Mouse (Mus musculus): ENCODE measurements around the gene Smc3. TPM values are rescaled to one million over a fixed set of nuclear protein-coding genes. Genes with fewer than 3 reads are reported as not detected.
A peak's percentile ranks its signal among the peaks of the same experiment; 100 is the strongest.
"Not testable (repeated sequence)": the region's sequence is repeated elsewhere in the genome, so short reads cannot be mapped to it uniquely, and the experiment has no call there.

Gene Smc3
- polyA plus RNA-seq, 1 experiment from 2014 or later: 83.4 TPM

DNA sequence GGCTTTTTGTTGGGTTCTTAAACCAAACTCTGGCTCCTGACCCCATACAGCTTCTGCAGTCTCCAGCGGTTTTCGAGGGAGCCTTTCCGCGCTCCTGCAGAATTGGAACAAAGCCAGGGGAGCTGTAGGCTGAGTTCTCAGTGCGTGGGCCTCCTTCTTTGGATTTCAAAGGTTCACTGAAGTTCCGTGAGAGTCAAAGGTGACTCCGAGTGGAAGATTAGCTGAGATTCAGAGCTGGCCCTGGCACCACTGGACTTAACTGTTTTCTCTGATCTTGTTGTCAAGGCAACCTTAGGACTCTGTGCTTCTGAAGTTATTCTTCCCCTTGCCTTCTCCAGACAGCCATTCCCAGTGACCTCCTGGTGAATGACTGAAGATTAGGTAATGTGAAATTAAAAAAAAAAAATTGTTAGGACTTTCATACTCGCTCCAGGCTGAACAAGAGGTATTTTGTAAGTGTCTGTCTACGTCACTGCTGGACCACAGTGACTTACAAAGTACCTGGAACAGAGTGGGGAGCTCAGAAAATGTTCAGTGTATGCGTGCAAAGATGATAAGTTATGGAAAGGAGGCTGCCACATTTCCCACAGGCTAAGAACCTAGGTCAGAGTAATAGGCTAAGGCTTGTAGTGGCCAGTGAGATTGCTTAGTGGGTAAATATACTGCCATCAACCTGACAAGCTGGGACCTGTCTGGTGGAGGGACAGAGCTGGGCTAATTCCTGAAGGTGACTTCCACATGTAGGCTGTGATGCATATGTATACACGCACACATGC lies 23.0 kb upstream of the Smc3 start:
- no peak overlapping the region for H3K4me3 ChIP-seq (replicated peaks)
- no peak overlapping the region for H3K27ac ChIP-seq
- H3K27me3 ChIP-seq: no peaks in the 10 kb centered on the region
- no peaks in the 10 kb centered on the region for H3K4me1 ChIP-seq (replicated peaks)
- no peaks in the 10 kb centered on the region for H3K9me3 ChIP-seq
- no peak for ATAC-seq (ENCODE audit: insufficient number of reproducible peaks, insufficient read depth, low FRiP score, low TSS enrichment, low read depth)
- no peak overlapping the region for H3K9ac ChIP-seq (replicated peaks)
- no peaks in the 10 kb centered on the region for H3K36me3 ChIP-seq
- 58% methylated on average over 11 of the region's 11 CpGs for WGBS
- no peak overlapping the region for H3K4me2 ChIP-seq

DNA sequence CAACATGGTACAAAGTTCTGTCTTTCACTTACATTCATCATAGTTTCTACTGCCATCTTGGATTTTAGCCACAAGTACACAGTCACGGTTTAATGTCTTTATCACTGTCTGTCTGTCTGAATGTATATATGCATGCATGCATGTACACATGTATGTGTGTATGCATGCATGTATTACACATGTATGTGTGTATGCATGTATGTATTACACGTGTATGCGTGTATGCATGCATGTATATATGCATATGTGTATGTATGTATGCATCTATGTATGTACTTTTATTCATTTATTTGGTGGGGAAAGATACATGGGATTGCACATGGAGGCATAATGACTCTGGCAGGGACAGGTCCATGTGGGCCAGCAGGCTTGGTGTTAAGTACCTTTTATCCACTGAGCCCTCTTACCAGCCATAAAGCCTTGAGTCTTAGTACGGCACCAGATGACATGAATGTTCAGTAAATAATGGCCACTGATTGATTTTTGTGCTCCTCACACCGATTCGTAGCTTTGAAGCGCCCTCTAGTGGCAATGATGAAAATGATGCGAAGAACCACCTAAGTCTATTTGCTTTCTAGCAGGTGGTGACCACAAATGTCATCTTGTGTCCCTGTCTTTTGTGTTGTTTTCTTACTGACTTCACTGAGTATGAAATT lies 21.5 kb upstream of the Smc3 start:
- ATAC-seq (ENCODE audit: insufficient number of reproducible peaks, insufficient read depth, low FRiP score, low TSS enrichment, low read depth): no peak
- 14% methylated on average over 8 of the region's 8 CpGs for WGBS
- H3K4me2 ChIP-seq: no peak overlapping the region

DNA sequence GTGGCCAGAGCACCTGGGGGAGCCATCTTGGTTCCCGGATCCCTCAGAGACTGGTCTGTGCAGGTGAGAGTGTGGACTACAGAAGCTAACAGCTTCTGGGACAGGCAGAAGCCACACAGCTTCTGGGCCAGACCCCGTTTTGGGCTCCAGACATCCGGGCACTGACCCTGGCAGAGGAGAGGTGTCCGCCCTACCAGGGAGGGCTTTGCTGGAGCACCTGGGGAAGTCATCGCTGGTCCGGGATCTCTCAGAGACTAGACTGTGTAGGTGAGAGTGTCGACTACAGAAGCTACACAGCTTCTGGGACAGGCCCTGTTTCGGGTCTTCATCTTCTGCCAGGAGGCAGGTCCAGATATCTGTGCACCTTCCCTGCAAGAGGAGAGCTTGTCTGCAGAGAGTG lies 19.9 kb upstream of the Smc3 start:
- not testable (repeated sequence) for H3K9ac ChIP-seq (replicated peaks); H3K4me3 ChIP-seq (replicated peaks); H3K36me3 ChIP-seq; H3K27me3 ChIP-seq; H3K4me2 ChIP-seq; H3K4me1 ChIP-seq (replicated peaks); ATAC-seq (ENCODE audit: insufficient number of reproducible peaks, insufficient read depth, low FRiP score, low TSS enrichment, low read depth); H3K27ac ChIP-seq
- 90% methylated on average over 8 of the region's 8 CpGs for WGBS
- H3K9me3 ChIP-seq: peaks cover 17% of the 10 kb centered on the region

More for the DNA sequence above, 21.5 kb upstream of the Smc3 start:
- no peak overlapping the region for H3K9ac ChIP-seq (replicated peaks)
- no peak overlapping the region for H3K27ac ChIP-seq
- H3K36me3 ChIP-seq: no peaks in the 10 kb centered on the region
- H3K9me3 ChIP-seq: peaks cover 2% of the 10 kb centered on the region; the same call in 1 of the 2 replicates
- H3K4me3 ChIP-seq (replicated peaks): no peak overlapping the region
- no peaks in the 10 kb centered on the region for H3K27me3 ChIP-seq
- no peaks in the 10 kb centered on the region for H3K4me1 ChIP-seq (replicated peaks)

DNA sequence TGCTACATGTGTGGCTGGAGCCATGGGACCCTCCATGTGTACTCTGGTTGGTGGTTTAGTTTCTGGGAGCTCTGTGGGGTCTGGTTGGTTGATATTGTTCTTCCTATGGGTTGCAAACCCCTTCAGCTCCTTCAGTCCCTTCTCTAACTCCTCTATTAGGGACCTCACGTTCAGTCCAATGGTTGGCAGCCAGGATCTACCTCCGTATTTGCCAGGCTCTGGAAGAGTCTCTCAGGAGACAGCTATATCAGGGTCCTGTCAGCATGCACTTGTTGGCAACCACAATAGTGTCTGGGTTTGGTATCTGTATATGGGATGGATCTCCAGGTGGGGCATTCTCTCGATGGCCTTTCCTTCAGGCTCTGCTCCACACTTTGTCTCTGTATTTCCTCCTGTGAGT lies 12.5 kb upstream of the Smc3 start:
- H3K27ac ChIP-seq; H3K4me1 ChIP-seq (replicated peaks); H3K4me2 ChIP-seq; H3K4me3 ChIP-seq (replicated peaks); ATAC-seq (ENCODE audit: insufficient number of reproducible peaks, insufficient read depth, low FRiP score, low TSS enrichment, low read depth); H3K36me3 ChIP-seq; H3K9ac ChIP-seq (replicated peaks); H3K27me3 ChIP-seq: not testable (repeated sequence)
- peaks cover 27% of the 10 kb centered on the region for H3K9me3 ChIP-seq
- WGBS: 93% methylated on average over 3 of the region's 3 CpGs

DNA sequence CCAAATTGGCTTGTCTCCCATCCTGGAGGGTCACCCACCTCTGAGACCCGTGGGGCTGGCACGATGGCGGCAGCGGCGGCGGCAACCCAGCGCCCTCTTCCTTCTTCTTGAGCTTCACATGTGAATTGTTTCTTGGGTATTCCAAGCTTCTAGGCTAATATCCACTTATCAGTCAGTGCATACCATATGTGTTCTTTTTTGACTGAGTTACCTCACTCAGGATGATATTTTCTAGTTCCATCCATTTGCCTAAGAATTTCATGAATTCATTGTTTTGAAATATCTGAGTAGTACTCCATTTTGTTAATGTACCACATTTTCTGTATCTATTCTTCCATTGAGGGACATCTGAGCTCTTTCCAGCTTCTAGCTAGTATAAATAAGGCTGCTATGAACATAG lies 11.2 kb upstream of the Smc3 start, which contains the start of gene Nutf2-ps1:
Gene Nutf2-ps1 (minus strand): TSS at position 101 of the 400 bp plus-strand sequence.
- not testable (repeated sequence) for H3K4me3 ChIP-seq (replicated peaks); H3K36me3 ChIP-seq; H3K4me1 ChIP-seq (replicated peaks); H3K9ac ChIP-seq (replicated peaks); ATAC-seq (ENCODE audit: insufficient number of reproducible peaks, insufficient read depth, low FRiP score, low TSS enrichment, low read depth); H3K4me2 ChIP-seq; H3K27me3 ChIP-seq; H3K27ac ChIP-seq
- peaks cover 23% of the 10 kb centered on the region for H3K9me3 ChIP-seq
- WGBS: 95% methylated on average over 7 of the region's 7 CpGs

DNA sequence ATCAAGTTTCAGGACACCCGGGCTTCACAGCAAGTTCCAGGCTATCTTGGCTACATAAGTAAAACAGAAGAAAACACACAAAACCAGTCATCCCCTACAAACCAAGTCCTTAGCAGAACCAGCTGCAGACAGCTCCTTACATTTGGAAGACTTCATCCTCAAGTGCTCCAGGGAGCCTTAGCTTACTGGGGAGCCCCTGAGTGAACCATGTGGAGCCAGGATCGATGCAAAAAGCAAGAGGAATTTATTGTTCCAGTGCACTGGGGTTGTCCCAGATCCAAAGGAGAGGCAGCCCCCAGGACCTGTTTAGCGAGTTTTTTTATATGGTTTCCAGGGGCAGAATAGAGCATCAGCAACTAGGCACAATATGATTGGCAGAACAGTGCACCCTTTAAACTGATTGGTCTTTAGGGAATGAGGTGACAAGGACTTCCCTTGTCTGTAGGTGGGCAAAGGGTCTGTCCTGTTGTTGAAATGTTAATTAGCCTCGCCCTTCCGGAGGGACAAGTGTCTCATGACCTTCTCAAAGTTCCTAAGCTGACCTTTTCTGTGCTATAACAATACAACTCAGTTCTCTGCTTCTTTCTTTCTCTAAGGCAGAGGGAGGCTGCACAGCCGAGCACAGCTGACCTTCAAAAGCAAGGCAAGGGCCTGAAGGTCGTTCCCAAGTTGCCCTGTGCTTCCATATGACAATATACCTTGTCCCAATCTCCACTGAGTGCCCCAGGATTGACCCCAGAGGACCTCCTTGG lies 3.3 kb upstream of the Smc3 start:
- Histone ChIP-seq H3K9ac (replicated peaks) (no peak overlapping the region), H3K36me3 (peaks cover under 1% of the 10 kb centered on the region; the same call in 1 of the 2 replicates), H3K4me1 (replicated peaks) (peaks cover 7% of the 10 kb centered on the region), H3K4me3 (replicated peaks) (no peak overlapping the region), H3K9me3 (no peaks in the 10 kb centered on the region), H3K4me2 (no peak overlapping the region), H3K27me3 (no peaks in the 10 kb centered on the region), H3K27ac (no peak overlapping the region)
- no peak for ATAC-seq (ENCODE audit: insufficient number of reproducible peaks, insufficient read depth, low FRiP score, low TSS enrichment, low read depth)
- WGBS: 71% methylated on average over 7 of the region's 7 CpGs

DNA sequence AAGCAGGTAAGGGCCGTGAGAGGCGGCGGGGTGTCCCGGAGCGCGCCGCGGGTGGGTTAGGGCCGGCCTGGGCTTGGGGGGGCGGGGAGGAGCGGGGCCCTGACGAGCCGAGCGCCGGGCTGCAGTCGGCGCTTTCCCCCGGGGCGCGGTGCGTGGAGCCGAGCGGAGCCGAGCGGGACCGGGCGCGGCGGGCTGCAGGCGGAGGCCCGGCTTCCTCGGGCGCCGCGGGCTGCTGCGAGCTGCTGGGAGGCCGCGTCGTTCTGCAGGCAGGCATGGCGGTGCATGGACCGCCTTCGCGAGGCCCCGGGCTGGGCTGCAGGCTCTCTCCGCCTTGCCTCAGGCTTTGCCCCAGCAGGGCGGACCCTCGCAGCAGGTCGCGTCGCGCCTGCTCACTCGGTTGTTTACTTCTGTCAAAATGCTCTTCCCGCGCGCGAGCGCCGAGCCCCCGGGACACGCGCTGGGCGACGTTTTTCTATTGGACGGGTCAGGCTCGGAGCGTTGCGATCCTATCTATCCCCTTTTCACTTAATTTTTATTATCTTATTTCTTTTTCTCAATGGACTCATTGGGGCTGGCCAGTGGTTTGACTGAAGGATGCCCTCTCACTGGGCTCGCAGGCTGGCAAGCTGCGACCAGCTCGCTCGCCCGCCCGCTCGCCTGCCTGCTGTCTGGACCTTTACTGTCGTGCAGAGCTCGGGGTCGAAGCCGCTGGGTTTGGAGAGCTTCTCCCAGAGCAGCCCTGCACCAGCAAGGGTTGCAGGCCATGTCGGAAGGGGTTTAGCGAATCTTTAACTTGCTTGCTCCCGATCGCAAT lies 558 bp downstream of the Smc3 start:
- H3K9me3 ChIP-seq: no peaks in the 10 kb centered on the region
- no peaks in the 10 kb centered on the region for H3K27me3 ChIP-seq
- H3K9ac ChIP-seq (replicated peaks): peak overlapping the region; percentile 96
- ATAC-seq (ENCODE audit: insufficient number of reproducible peaks, insufficient read depth, low FRiP score, low TSS enrichment, low read depth): peak; percentile 34
- peak overlapping the region; percentile 97 for H3K27ac ChIP-seq
- peak overlapping the region; percentile 89 for H3K4me3 ChIP-seq (replicated peaks)
- peaks cover 29% of the 10 kb centered on the region for H3K36me3 ChIP-seq
- H3K4me2 ChIP-seq: peak overlapping the region; percentile 95
- peaks cover 14% of the 10 kb centered on the region for H3K4me1 ChIP-seq (replicated peaks)
- WGBS: under 1% methylated on average over 69 of the region's 82 CpGs

DNA sequence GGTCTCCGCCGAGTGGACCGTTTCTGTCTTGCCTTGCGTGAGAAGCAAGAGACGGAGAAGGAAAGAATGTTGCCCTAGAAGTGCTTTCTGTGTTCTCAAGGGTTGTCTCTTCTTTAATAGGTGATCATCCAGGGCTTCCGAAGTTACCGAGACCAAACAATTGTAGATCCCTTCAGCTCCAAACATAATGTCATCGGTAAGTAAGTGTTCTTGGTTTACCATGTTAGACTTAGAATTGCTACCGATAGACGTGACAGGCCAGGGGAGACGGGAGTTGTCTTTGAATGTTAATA lies 1.1 kb downstream of the Smc3 start:
- Histone ChIP-seq H3K9ac (replicated peaks) (peak overlapping the region; percentile 96), H3K36me3 (peaks cover 33% of the 10 kb centered on the region), H3K4me2 (peak overlapping the region; percentile 95), H3K27ac (no peak overlapping the region), H3K4me3 (replicated peaks) (peak overlapping the region; percentile 89), H3K9me3 (no peaks in the 10 kb centered on the region), H3K4me1 (replicated peaks) (peaks cover 14% of the 10 kb centered on the region), H3K27me3 (no peaks in the 10 kb centered on the region)
- 15% methylated on average over 11 of the region's 11 CpGs for WGBS
- no peak for ATAC-seq (ENCODE audit: insufficient number of reproducible peaks, insufficient read depth, low FRiP score, low TSS enrichment, low read depth)

DNA sequence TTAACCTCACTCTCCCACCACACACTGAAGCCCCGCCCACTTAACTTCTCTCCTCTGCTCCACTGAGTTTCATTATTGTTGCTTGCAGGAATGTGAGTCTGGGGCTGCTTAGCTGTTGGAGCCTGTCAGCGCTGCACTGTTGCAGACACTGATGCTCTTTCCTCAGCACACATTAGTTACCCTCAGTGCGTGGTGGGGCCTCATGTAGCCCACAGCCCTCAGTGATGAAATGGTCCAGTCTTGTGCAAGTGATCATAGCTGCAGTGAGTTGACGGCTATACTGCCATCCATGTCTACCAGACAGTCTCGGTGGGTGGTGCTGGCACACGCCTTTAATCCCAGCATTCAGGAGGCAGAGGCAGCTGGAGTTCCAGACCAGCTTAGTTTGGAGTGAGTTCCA lies 8.7 kb downstream of the Smc3 start:
- H3K27ac ChIP-seq: no peak overlapping the region
- no peak; the same call in 1 of the 2 replicates for ATAC-seq (ENCODE audit: insufficient number of reproducible peaks, insufficient read depth, low FRiP score, low TSS enrichment, low read depth)
- WGBS: 80% methylated on average over 6 of the region's 6 CpGs
- H3K4me2 ChIP-seq: no peak overlapping the region
- 0 out of 2 replicates have a peak overlapping the region, but pooled peaks have one; percentile 4 for H3K9ac ChIP-seq (replicated peaks)
- H3K36me3 ChIP-seq: peaks cover 48% of the 10 kb centered on the region
- H3K4me3 ChIP-seq (replicated peaks): no peak overlapping the region
- H3K9me3 ChIP-seq: no peaks in the 10 kb centered on the region
- 0 out of 2 replicates have a peak, but pooled peaks cover 3% of the 10 kb centered on the region for H3K4me1 ChIP-seq (replicated peaks)
- H3K27me3 ChIP-seq: no peaks in the 10 kb centered on the region

DNA sequence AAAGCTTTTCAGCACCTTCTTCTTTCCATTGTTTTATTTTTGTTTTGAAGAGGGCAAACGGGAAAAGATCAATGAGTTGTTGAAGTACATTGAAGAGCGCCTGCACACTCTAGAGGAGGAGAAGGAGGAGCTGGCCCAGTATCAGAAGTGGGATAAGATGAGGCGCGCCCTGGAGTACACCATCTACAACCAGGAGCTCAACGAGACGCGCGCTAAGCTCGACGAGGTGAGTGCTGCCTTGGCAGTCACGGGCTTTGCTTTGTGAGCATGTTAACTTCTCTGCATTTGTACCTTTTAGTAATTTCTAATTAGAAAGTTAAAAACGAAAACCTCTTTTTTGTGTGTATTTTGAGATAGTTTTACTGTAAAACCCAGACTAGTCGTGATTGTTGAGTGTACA lies 21.5 kb downstream of the Smc3 start:
- Histone ChIP-seq H3K27ac (no peak overlapping the region), H3K9me3 (no peaks in the 10 kb centered on the region), H3K4me2 (no peak overlapping the region), H3K36me3 (peaks cover 86% of the 10 kb centered on the region), H3K27me3 (no peaks in the 10 kb centered on the region), H3K4me3 (replicated peaks) (no peak overlapping the region), H3K9ac (replicated peaks) (no peak overlapping the region), H3K4me1 (replicated peaks) (no peaks in the 10 kb centered on the region)
- 94% methylated on average over 13 of the region's 13 CpGs for WGBS
- no peak for ATAC-seq (ENCODE audit: insufficient number of reproducible peaks, insufficient read depth, low FRiP score, low TSS enrichment, low read depth)

DNA sequence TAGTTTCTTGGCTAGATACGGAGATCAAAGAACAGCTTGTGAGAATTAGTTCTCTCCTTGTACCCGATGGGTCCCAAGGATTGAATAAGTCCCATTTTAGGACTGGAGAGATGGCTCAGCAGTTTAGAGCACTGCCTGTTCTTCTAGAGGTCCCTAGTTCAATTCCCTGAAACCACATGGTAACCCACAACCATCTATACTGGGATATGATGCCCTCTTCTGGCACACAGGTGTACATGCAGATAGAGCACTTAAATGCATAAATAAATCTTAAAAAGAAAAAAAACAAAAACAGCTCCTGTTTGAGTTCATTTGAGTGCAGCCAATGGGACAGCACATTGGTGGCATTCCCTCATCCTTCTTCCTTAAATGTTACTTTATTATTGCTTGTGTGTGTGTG lies 37.8 kb downstream of the Smc3 start:
- H3K4me3 ChIP-seq (replicated peaks): no peak overlapping the region
- H3K27ac ChIP-seq: no peak overlapping the region
- WGBS: 87% methylated on average over 2 of the region's 2 CpGs
- no peaks in the 10 kb centered on the region for H3K4me1 ChIP-seq (replicated peaks)
- H3K27me3 ChIP-seq: no peaks in the 10 kb centered on the region
- no peak overlapping the region for H3K4me2 ChIP-seq
- no peak for ATAC-seq (ENCODE audit: insufficient number of reproducible peaks, insufficient read depth, low FRiP score, low TSS enrichment, low read depth)
- H3K9ac ChIP-seq (replicated peaks): no peak overlapping the region
- H3K9me3 ChIP-seq: no peaks in the 10 kb centered on the region
- peaks cover 88% of the 10 kb centered on the region for H3K36me3 ChIP-seq
